Mouse (Mus musculus): ENCODE results near the gene Zfp526.

DNA sequence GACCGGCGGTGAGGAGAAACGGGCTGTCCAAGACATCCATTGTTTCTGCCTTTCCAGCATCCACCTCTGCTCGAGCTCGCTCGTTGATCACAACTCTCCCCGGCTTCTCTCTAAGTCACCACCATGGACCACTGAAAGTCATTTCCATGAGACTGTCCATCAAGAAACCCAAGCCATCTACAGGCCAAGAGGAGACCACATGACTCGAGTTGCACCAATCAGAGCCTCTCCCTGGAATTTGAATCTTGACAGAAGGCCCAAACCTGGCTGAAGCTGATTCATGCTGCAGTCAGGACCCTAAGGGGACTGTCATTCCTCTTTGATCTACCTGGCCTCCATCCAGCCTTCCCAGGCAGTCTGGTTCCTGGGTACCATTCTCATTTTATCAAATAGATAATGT lies 29.1 kb upstream of the Zfp526 start:
- no peak for TF ChIP-seq CTCF (IDR thresholded peaks at IDR 0.05; ENCODE audit: control insufficient read depth, insufficient read depth, insufficient replicate concordance, low read depth, low read length)
- TF ChIP-seq POLR2A (IDR thresholded peaks at IDR 0.05; ENCODE audit: control insufficient read depth, low read depth, low read length): no peak

Data from testis, adult 2 months (tissue).